Mouse (Mus musculus): ENCODE data around the gene Sptbn2.

DNA sequence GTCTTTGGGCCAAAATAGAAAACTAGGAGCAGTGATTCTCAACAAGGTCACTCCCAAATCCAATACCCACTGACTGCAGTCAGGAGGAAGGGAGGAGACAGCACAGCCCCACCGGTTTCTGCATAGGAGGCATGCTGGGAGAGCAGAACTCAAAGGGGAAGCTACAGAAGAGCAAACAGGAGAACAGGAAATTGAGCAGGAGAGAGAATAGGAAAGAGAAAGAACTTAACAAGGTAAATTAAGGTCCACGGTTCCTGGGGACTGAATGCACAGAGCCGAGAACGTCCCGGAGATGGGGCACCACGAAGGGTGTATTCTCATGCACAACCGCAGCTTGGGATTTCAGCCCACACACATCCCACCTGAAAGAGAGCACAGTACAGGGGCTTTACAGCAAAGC is 74.2 kb downstream of the Sptbn2 start:
- TF ChIP-seq CTCF (IDR thresholded peaks at IDR 0.05; ENCODE audit: low read depth, low read length) (no peak), TAL1 (conservative IDR thresholded peaks at IDR 0.05; ENCODE audit: low read depth, low read length) (no peak)

Measured in G1E (cell line).